Mouse (Mus musculus) right cerebral cortex, adult 2 months (tissue): ENCODE measurements around the gene Alox12.

Source experiments
- DNase-seq, 2 experiments: peaks; one replicate each; pipeline ENCODE4 v3.0.0; 2021 to 2022; ENCODE audit warnings: low spot score in 2 of 2

Alox12 gene

DNA sequence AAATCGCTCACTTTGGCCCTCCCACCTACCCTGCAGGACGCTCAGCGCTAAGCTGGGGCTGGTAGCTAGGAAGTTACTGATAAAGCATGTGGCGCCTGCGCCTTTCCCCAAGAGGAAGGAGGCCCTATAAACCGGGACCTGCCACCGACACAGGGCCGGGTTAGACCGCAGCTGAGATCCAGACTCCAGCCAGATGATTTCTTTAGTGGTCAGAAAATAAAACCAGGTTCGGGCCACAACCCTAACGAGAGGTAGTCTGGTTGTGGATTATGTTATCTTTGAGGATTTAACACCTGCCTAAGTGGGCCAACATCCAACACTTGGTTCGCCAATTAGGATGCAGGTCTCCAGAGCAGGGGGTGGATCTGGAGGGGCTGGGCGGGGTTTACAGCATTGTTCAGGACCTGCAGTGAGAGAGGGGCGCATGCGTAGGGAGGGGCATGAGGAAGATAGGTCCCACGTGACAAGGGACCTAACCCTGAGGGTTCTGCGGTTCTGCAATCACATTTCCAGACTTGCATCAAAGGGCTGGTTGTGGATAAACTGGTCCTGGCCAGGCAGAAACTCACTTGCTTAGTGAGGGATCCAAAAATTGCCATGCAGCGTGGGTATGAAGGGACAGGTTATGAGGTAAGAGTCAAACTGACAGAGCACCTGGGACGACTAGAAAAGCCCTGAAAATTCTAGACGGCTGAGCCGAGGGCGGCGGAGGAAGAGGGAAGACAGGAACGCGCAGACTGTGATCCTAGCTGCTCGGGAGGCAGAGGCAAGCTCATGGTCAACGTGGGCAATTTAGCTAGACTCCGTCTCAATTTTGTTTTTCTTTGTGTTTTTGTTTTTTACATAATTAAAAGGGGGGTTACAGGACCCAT lies 34.2 kb downstream of the Alox12 start, which contains the start of gene Slc16a13:
Gene Slc16a13 (minus strand): TSS at position 334 of the 872 bp plus-strand sequence.
- peak; percentile 94 to 96 for DNase-seq

GRCm38 (mm10) chr11:70220323-70220722 lies 34.8 kb downstream of the Alox12 start:
- no peak for DNase-seq

- DNase-seq = no peak
Measured at GRCm38 (mm10) chr11:70219873-70220272, 35.3 kb downstream of the Alox12 start.

GRCm38 (mm10) chr11:70218741-70219470 lies 36.2 kb downstream of the Alox12 start:
- DNase-seq = no peak

GRCm38 (mm10) chr11:70218039-70218438 lies 37.1 kb downstream of the Alox12 start:
- no peak for DNase-seq

DNA sequence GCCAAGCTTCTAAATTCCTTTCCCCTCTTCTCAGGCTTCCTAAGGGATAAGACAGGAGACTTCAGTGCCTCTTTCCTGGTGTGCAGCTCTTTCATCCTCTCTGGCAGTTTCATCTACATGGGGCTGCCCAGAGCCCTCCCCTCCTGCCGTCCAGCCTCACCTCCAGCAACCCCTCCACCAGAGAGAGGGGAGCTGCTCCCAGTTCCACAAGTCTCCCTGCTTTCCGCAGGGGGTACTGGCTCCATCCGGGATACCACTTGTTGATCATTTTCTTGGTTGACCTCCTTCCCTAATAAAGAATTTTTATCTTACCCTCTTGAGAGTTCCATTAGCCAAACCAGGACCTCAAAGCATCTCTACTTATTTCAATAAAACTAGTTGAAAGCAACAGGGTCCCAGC lies 39.0 kb downstream of the Alox12 start:
- no peak for DNase-seq

GRCm38 (mm10) chr11:70215301-70215700 lies 39.9 kb downstream of the Alox12 start:
- no peak for DNase-seq

DNA sequence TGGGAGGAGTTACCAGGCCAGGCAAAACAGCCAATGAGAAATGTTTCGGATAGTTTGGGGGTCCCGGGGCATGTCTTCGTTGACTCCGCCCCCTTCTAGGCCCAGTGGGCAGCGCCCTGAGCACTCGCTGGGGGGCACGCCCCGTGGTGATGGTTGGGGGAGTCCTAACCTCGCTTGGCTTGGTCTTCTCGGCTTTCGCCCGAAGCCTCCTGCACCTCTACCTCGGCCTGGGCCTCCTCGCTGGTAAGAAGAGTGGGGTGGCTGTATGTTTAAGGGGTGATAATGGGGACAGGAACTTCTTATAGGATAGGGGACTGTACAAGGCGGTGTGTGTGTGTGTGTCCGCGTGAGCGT lies 40.3 kb downstream of the Alox12 start:
- no peak for DNase-seq

- no peak for DNase-seq
Measured at GRCm38 (mm10) chr11:70214191-70214855, 40.8 kb downstream of the Alox12 start.

GRCm38 (mm10) chr11:70213736-70214135 lies 41.4 kb downstream of the Alox12 start:
- DNase-seq = no peak

DNA sequence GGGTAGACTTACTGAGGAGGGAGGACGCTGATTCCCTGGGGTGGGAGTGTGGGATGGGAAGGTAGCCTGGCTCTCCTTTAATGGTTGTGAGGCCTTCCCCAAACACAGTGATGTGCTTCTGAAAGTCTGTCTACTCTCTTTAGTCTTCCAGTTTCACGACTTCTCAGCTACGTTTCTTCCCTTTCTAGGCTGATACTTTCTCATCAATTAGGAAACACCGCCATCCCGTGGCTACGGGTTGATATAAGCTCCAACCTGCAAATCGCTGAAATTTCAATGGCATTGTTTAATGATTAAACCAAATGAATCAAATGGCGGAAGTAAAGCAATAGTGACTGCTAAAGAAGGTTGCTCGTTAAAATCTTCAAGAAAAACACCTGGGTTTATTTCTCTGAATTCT lies 42.3 kb downstream of the Alox12 start:
- peak in 1 of 2 experiments; percentile 85 for DNase-seq

GRCm38 (mm10) chr11:70212423-70212822 lies 42.7 kb downstream of the Alox12 start, which contains the start of gene Slc16a11:
Gene Slc16a11 (plus strand): TSS chr11:70212752.
- no peak for DNase-seq

- DNase-seq = no peak
Measured at GRCm38 (mm10) chr11:70211972-70212371, 43.2 kb downstream of the Alox12 start.

- no peak for DNase-seq
Measured at GRCm38 (mm10) chr11:70210681-70211080, 44.5 kb downstream of the Alox12 start.

DNA sequence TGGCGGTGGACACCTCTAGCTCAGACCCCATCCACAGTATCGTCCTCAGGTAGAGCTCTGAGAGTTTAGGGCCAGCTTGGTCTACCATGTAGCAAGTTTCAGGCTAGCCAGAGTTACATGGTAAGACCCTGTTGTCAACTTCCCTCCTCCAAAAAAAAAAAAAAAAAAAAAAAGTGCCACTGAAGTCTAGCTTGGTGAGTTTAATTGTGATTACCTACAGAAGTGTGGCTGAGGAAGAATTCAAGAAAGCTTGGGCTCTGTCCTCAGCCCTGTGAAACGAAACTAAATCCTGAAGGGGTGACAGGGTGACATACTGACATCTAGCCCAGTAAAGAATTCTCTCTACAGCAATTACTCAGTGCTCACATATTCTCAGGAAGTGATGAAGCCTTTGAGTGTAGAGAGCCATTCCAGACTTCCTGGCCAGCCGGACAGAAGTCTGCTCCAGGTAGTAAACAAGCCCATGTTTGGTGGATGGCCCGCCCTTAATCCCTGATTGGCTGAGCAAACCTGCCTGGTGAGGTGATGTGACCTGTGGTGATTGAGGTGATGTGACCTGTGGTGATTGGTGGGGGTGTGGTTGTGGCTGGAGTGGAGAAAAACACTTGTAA lies 46.3 kb downstream of the Alox12 start:
- DNase-seq = no peak

DNA sequence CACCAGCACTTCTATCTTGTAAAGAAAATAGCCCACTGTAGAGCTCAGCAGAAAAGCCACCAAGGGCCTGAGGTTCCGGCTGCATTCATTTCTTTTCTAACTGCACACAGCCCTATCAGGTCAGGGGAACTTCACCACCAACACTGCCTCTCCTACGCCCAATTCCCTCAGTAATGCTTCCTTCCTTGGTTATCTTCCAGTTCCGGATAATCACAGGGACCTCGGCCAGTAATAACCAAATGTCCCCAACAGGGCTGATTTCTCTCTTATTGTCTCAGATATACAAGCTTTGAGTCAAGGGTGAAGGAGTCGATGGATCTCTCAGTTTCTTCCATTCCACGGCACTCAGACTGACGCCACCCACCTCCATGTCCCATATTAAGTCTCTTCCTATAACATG lies 47.9 kb downstream of the Alox12 start:
- no peak for DNase-seq

- no peak for DNase-seq
Measured at GRCm38 (mm10) chr11:70206801-70207200, 48.4 kb downstream of the Alox12 start.

DNA sequence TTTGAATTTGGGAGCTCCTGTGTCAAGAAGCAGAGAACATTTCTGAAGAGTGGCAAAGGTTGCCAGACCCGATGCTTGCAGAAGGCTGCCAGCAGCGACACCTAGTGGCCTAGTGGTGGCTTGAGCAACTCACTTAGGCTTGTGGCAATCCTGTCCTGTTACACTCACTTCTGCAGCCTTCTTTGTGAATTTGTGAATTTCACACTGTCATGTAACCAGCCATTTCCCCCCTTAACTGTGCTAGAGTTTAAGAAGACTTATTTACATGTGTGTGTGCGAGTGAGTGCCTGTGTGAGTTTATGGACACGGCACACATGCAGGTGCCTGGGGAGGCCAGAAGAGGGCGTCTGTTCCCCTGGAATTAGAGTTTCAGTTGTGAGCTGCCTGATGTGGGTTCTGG lies 53.5 kb downstream of the Alox12 start:
- DNase-seq = peak; percentile 78 to 79

DNA sequence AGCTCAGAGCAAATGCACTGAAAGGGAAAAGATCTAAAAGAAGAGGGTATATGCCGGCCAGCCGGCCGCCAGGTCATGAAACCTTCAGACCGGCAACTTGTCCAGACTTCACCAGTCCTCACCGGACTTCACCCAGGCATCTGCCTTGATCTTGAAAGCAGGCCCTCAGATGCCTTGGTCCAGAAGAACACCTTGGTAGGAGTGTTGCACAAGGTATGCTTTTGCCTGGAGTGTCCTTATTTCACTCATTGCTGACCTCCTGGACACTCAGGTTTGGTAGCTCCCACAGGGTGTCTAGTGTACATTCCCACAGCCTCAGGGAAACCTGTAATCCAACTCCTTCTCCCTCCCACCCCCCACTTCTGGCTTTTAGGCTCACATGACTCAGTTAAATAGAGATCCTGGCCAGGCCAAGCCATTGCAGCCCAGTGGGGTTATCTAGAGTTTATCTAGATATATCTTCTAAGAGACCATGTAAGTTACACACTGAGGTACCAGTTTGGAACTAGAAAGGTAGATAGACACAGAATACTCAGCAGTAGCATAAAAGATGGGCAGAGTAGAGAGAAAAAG lies 55.0 kb downstream of the Alox12 start:
- no peak for DNase-seq

DNA sequence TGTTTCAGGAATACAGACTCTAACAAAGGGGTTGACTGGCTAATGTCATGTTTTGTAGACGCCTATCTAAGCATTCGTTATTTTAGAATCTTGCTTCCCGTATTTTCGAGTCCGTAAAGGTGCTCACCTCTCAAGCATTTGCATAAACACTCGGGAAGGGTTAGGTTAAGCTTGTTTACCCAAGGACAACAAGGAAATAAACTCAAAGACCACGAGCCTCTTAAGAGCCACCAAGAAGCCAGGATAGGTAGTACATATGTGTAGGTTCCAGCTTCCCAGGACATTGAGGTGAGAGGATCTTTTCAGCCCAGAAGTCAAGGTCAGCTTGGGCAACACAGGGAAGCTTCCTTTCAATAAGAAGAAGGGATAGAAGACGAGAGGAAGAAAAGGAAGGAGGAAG lies 56.0 kb downstream of the Alox12 start:
- no peak for DNase-seq

DNA sequence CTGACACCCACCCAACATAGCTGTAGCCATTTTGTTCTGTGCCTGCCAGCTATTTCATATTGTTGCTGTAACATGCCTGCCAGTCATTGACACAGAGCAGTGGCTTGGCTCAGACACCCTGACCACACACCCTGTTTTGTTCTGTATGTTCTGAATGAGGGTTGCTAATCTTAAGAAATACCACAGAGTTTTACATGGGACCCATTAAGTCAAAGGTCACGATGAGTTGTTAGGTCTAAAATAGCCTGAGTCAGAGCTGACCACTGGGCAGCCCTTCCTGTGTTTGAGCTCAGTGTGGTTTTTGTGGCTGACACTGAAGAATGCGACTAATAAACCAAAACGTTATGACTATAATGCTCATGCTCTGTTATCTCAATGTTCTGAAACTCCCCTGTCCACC lies 56.8 kb downstream of the Alox12 start:
- no peak for DNase-seq
